Mouse (Mus musculus): ENCODE measurements at regions not wholly inside any gene's neighbourhood (a gene's known extent, or its start where the extent isn't known, plus 50 kb on each side); places are given as distances from the start of the nearest gene placed in this dataset.

- TF ChIP-seq POLR2A (IDR thresholded peaks at IDR 0.05; ENCODE audit: low read depth, low read length), result no peak
- no peak for TF ChIP-seq CTCF (IDR thresholded peaks at IDR 0.05; ENCODE audit: borderline replicate concordance, insufficient read depth, low read length)
- Histone ChIP-seq H3K4me1 (ENCODE audit: control insufficient read depth, insufficient read depth, low read length) (peaks cover 3% of the 10 kb centered on the region; the same call in 1 of the 2 replicates), H3K4me3 (ENCODE audit: insufficient read depth, low read length) (peak overlapping the region; percentile 14; the same call in 1 of the 2 replicates), H3K27ac (ENCODE audit: insufficient read depth, low read length) (no peak overlapping the region)
Measured at GRCm38 (mm10) chr8:109075006-109075405, 418.8 kb upstream of the Pmfbp1 start.

- Histone ChIP-seq H3K4me1 (ENCODE audit: control insufficient read depth, insufficient read depth, low read length) (peaks cover 3% of the 10 kb centered on the region; the same call in 1 of the 2 replicates), H3K4me3 (ENCODE audit: insufficient read depth, low read length) (no peak overlapping the region), H3K27ac (ENCODE audit: insufficient read depth, low read length) (no peak overlapping the region)
- no peak for TF ChIP-seq POLR2A (IDR thresholded peaks at IDR 0.05; ENCODE audit: low read depth, low read length)
- TF ChIP-seq CTCF (IDR thresholded peaks at IDR 0.05; ENCODE audit: borderline replicate concordance, insufficient read depth, low read length), result no peak
Measured at GRCm38 (mm10) chr8:109079223-109079622, 414.6 kb upstream of the Pmfbp1 start.

DNA sequence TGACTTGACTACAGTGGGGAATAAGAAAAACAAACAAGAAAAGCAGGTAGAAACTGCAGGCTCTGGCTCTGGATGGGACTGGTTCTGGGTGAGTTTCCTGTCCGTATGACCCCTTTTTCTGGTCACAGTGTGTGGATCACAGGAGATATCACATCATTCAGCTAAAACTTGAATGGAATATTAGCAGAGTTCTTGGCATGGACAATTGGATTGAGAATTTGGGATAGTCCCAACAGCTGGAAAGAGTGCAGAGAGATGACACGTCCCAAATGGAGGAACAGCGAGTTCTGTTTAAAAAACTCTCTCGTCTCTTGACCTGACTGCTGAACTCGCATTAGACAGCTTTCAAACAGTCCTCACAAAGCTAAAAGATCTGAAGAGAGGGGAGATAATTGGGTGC is 412.5 kb upstream of the Pmfbp1 start:
- no peak overlapping the region for H3K27ac ChIP-seq (ENCODE audit: insufficient read depth, low read length)
- no peak overlapping the region for H3K4me3 ChIP-seq (ENCODE audit: insufficient read depth, low read length)

GRCm38 (mm10) chr8:109085134-109085533 is 408.7 kb upstream of the Pmfbp1 start:
- no peak for TF ChIP-seq CTCF (IDR thresholded peaks at IDR 0.05; ENCODE audit: borderline replicate concordance, insufficient read depth, low read length)
- no peak for TF ChIP-seq POLR2A (IDR thresholded peaks at IDR 0.05; ENCODE audit: low read depth, low read length)
- no peak overlapping the region for H3K4me3 ChIP-seq (ENCODE audit: insufficient read depth, low read length)
- no peaks in the 10 kb centered on the region for H3K4me1 ChIP-seq (ENCODE audit: control insufficient read depth, insufficient read depth, low read length)
- no peak overlapping the region for H3K27ac ChIP-seq (ENCODE audit: insufficient read depth, low read length)

More for the DNA sequence above, 412.5 kb upstream of the Pmfbp1 start:
- peaks cover 3% of the 10 kb centered on the region; the same call in 1 of the 2 replicates for H3K4me1 ChIP-seq (ENCODE audit: control insufficient read depth, insufficient read depth, low read length)
- TF ChIP-seq POLR2A (IDR thresholded peaks at IDR 0.05; ENCODE audit: low read depth, low read length) (no peak), CTCF (IDR thresholded peaks at IDR 0.05; ENCODE audit: borderline replicate concordance, insufficient read depth, low read length) (no peak)

GRCm38 (mm10) chr8:109087781-109088180 is 406.0 kb upstream of the Pmfbp1 start:
- H3K27ac ChIP-seq (ENCODE audit: insufficient read depth, low read length), result peak overlapping the region; percentile 59; the same call in 1 of the 2 replicates
- H3K4me1 ChIP-seq (ENCODE audit: control insufficient read depth, insufficient read depth, low read length), result no peaks in the 10 kb centered on the region
- no peak for TF ChIP-seq POLR2A (IDR thresholded peaks at IDR 0.05; ENCODE audit: low read depth, low read length)
- TF ChIP-seq CTCF (IDR thresholded peaks at IDR 0.05; ENCODE audit: borderline replicate concordance, insufficient read depth, low read length), result no peak
- no peak overlapping the region for H3K4me3 ChIP-seq (ENCODE audit: insufficient read depth, low read length)

GRCm38 (mm10) chr8:109099671-109100070 is 394.2 kb upstream of the Pmfbp1 start:
- TF ChIP-seq CTCF (IDR thresholded peaks at IDR 0.05; ENCODE audit: borderline replicate concordance, insufficient read depth, low read length) (no peak), POLR2A (IDR thresholded peaks at IDR 0.05; ENCODE audit: low read depth, low read length) (no peak)
- Histone ChIP-seq H3K27ac (ENCODE audit: insufficient read depth, low read length) (no peak overlapping the region), H3K4me3 (ENCODE audit: insufficient read depth, low read length) (no peak overlapping the region), H3K4me1 (ENCODE audit: control insufficient read depth, insufficient read depth, low read length) (no peaks in the 10 kb centered on the region)

DNA sequence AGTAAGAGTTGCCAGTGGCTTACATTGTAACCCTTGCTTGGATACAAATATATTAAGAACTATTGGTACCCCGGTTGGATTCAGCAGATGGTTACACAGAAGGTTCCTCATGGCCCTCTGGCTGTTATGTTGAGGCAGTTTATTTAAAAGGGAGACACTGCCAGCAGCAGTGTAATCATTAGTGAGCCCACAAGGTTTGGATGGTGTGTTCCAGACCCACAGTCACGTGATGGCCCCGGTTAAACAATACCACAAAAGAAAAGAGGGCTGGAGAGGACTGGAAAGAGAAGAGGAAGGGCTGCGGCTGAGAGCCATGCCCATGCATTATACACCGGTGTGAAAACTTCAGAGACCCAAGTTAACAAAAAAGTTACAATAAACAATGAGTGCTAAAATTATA is 392.4 kb upstream of the Pmfbp1 start:
- H3K27ac ChIP-seq (ENCODE audit: insufficient read depth, low read length), result no peak overlapping the region
- peaks cover 2% of the 10 kb centered on the region for H3K4me1 ChIP-seq (ENCODE audit: control insufficient read depth, insufficient read depth, low read length)
- H3K4me3 ChIP-seq (ENCODE audit: insufficient read depth, low read length), result no peak overlapping the region
- TF ChIP-seq CTCF (IDR thresholded peaks at IDR 0.05; ENCODE audit: borderline replicate concordance, insufficient read depth, low read length), result no peak
- TF ChIP-seq POLR2A (IDR thresholded peaks at IDR 0.05; ENCODE audit: low read depth, low read length), result no peak

GRCm38 (mm10) chr8:109104798-109105326 is 389.0 kb upstream of the Pmfbp1 start:
- Histone ChIP-seq H3K4me1 (ENCODE audit: control insufficient read depth, insufficient read depth, low read length) (peaks cover 2% of the 10 kb centered on the region), H3K27ac (ENCODE audit: insufficient read depth, low read length) (peak overlapping the region; percentile 73), H3K4me3 (ENCODE audit: insufficient read depth, low read length) (no peak overlapping the region)
- no peak for TF ChIP-seq CTCF (IDR thresholded peaks at IDR 0.05; ENCODE audit: borderline replicate concordance, insufficient read depth, low read length)
- TF ChIP-seq POLR2A (IDR thresholded peaks at IDR 0.05; ENCODE audit: low read depth, low read length), result no peak

GRCm38 (mm10) chr8:109105693-109106092 is 388.1 kb upstream of the Pmfbp1 start:
- peak overlapping the region; percentile 73 for H3K27ac ChIP-seq (ENCODE audit: insufficient read depth, low read length)
- no peak for TF ChIP-seq CTCF (IDR thresholded peaks at IDR 0.05; ENCODE audit: borderline replicate concordance, insufficient read depth, low read length)
- no peak for TF ChIP-seq POLR2A (IDR thresholded peaks at IDR 0.05; ENCODE audit: low read depth, low read length)

DNA sequence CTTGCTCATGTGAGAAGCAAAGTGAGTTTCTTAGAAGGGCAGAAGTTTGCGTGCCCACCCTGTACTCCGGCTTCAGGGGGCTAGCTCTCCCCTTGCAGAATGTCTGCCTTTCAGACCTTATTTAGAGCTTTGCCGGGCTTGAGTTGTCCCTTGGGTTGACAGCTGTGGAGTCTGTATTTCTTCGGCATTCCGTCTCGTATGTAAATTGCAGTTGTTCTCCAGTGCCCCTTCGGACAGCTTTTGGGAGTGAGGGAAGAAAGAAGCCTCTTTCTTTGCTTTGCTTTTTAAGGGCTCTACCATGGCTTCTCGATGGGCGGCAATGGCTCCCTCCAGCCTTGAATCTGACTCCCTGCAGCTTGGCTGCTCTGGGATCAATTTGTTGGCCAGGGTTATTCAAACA is 386.9 kb upstream of the Pmfbp1 start:
- Histone ChIP-seq H3K27ac (ENCODE audit: insufficient read depth, low read length) (no peak overlapping the region), H3K4me1 (ENCODE audit: control insufficient read depth, insufficient read depth, low read length) (peaks cover 2% of the 10 kb centered on the region), H3K4me3 (ENCODE audit: insufficient read depth, low read length) (no peak overlapping the region)
- TF ChIP-seq CTCF (IDR thresholded peaks at IDR 0.05; ENCODE audit: borderline replicate concordance, insufficient read depth, low read length) (no peak), POLR2A (IDR thresholded peaks at IDR 0.05; ENCODE audit: low read depth, low read length) (no peak)

More at GRCm38 (mm10) chr8:109105693-109106092, 388.1 kb upstream of the Pmfbp1 start:
- Histone ChIP-seq H3K4me1 (ENCODE audit: control insufficient read depth, insufficient read depth, low read length) (peaks cover 2% of the 10 kb centered on the region), H3K4me3 (ENCODE audit: insufficient read depth, low read length) (no peak overlapping the region)
